Mouse (Mus musculus): ENCODE data around the gene Cyfip1. TPM values are rescaled to one million over a fixed set of nuclear protein-coding genes. Genes with fewer than 3 reads are reported as not detected.

The Cyfip1 gene
- polyA plus RNA-seq, 1 experiment = 28.5 TPM

DNA sequence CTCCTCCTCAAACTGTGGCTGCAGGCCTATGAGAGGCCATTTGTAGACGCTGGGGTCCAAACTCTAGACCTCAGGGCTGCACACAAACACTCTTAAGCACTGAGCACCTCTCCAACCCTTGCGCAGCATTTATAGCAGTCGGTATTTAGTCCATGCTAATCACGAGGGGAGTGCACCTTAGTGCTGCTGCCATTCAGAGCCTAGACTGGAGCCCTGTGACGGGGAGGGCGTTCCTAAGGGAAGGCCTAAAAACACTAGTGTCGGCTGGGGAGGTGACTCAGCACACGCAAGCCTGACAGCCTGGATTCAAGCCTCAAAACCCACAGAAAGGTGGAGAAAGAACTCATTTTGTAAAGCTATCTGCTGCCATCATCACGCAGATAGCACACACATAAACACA is 14.0 kb upstream of the Cyfip1 start:
- WGBS = 92% methylated on average over 9 of the region's 9 CpGs

GRCm38 (mm10) chr7:55836877-55837276 is 4.7 kb upstream of the Cyfip1 start:
- DNase-seq = no peak
- no peak for TF ChIP-seq CTCF (conservative IDR thresholded peaks at IDR 0.05; ENCODE audit: insufficient read depth, insufficient read length, low read depth, low read length)
- TF ChIP-seq POLR2A (IDR thresholded peaks at IDR 0.05; ENCODE audit: low read depth, low read length) = no peak
- 86% methylated on average over 4 of the region's 4 CpGs for WGBS
- Histone ChIP-seq H3K27me3 (replicated peaks; ENCODE audit: control insufficient read depth, insufficient read depth, low read length) (no peaks in the 10 kb centered on the region), H3K4me3 (ENCODE audit: insufficient read depth, low read depth, low read length) (no peak overlapping the region), H3K4me1 (ENCODE audit: control insufficient read depth, insufficient read depth, low read length) (0 out of 2 replicates have a peak, but pooled peaks cover 3% of the 10 kb centered on the region), H3K36me3 (ENCODE audit: control insufficient read depth, insufficient read depth, low read length) (no peaks in the 10 kb centered on the region), H3K27ac (ENCODE audit: insufficient read depth, low read depth, low read length) (no peak overlapping the region)

More for the DNA sequence above, 14.0 kb upstream of the Cyfip1 start:
- TF ChIP-seq CTCF (conservative IDR thresholded peaks at IDR 0.05; ENCODE audit: insufficient read depth, insufficient read length, low read depth, low read length) = no peak
- TF ChIP-seq POLR2A (IDR thresholded peaks at IDR 0.05; ENCODE audit: low read depth, low read length) = no peak
- Histone ChIP-seq H3K4me1 (ENCODE audit: control insufficient read depth, insufficient read depth, low read length) (no peaks in the 10 kb centered on the region), H3K4me3 (ENCODE audit: insufficient read depth, low read depth, low read length) (no peak overlapping the region), H3K27ac (ENCODE audit: insufficient read depth, low read depth, low read length) (no peak overlapping the region), H3K27me3 (replicated peaks; ENCODE audit: control insufficient read depth, insufficient read depth, low read length) (no peaks in the 10 kb centered on the region), H3K36me3 (ENCODE audit: control insufficient read depth, insufficient read depth, low read length) (peaks cover 5% of the 10 kb centered on the region)
- DNase-seq = no peak

- under 1% methylated on average over 47 of the region's 47 CpGs for WGBS
- Histone ChIP-seq H3K4me1 (ENCODE audit: control insufficient read depth, insufficient read depth, low read length) (0 out of 2 replicates have a peak, but pooled peaks cover 8% of the 10 kb centered on the region), H3K4me3 (ENCODE audit: insufficient read depth, low read depth, low read length) (peak overlapping the region; percentile 93), H3K36me3 (ENCODE audit: control insufficient read depth, insufficient read depth, low read length) (no peaks in the 10 kb centered on the region), H3K27ac (ENCODE audit: insufficient read depth, low read depth, low read length) (peak overlapping the region; percentile 94), H3K27me3 (replicated peaks; ENCODE audit: control insufficient read depth, insufficient read depth, low read length) (no peaks in the 10 kb centered on the region)
- peak; percentile 97 for DNase-seq
- no peak for TF ChIP-seq CTCF (conservative IDR thresholded peaks at IDR 0.05; ENCODE audit: insufficient read depth, insufficient read length, low read depth, low read length)
- no peak for TF ChIP-seq POLR2A (IDR thresholded peaks at IDR 0.05; ENCODE audit: low read depth, low read length)
These were observed 495 bp downstream of the Cyfip1 start for GRCm38 (mm10) chr7:55841977-55842503.

- H3K4me1 ChIP-seq (ENCODE audit: control insufficient read depth, insufficient read depth, low read length) = peaks cover 10% of the 10 kb centered on the region; the same call in 1 of the 2 replicates
- no peaks in the 10 kb centered on the region for H3K36me3 ChIP-seq (ENCODE audit: control insufficient read depth, insufficient read depth, low read length)
- peak; percentile 39 for DNase-seq
- H3K4me3 ChIP-seq (ENCODE audit: insufficient read depth, low read depth, low read length) = peak overlapping the region; percentile 93
- WGBS = under 1% methylated on average over 40 of the region's 40 CpGs
- TF ChIP-seq CTCF (conservative IDR thresholded peaks at IDR 0.05; ENCODE audit: insufficient read depth, insufficient read length, low read depth, low read length) (no peak), POLR2A (IDR thresholded peaks at IDR 0.05; ENCODE audit: low read depth, low read length) (no peak)
- H3K27me3 ChIP-seq (replicated peaks; ENCODE audit: control insufficient read depth, insufficient read depth, low read length) = no peaks in the 10 kb centered on the region
- peak overlapping the region; percentile 94 for H3K27ac ChIP-seq (ENCODE audit: insufficient read depth, low read depth, low read length)
These were observed 1.1 kb downstream of the Cyfip1 start for GRCm38 (mm10) chr7:55842504-55843152.

- TF ChIP-seq CTCF (conservative IDR thresholded peaks at IDR 0.05; ENCODE audit: insufficient read depth, insufficient read length, low read depth, low read length) = no peak
- TF ChIP-seq POLR2A (IDR thresholded peaks at IDR 0.05; ENCODE audit: low read depth, low read length) = no peak
- Histone ChIP-seq H3K4me3 (ENCODE audit: insufficient read depth, low read depth, low read length) (no peak overlapping the region), H3K4me1 (ENCODE audit: control insufficient read depth, insufficient read depth, low read length) (peaks cover 16% of the 10 kb centered on the region; the same call in 1 of the 2 replicates), H3K36me3 (ENCODE audit: control insufficient read depth, insufficient read depth, low read length) (no peaks in the 10 kb centered on the region), H3K27me3 (replicated peaks; ENCODE audit: control insufficient read depth, insufficient read depth, low read length) (no peaks in the 10 kb centered on the region), H3K27ac (ENCODE audit: insufficient read depth, low read depth, low read length) (no peak overlapping the region)
- 60% methylated on average over 9 of the region's 9 CpGs for WGBS
- no peak for DNase-seq
These were observed 5.2 kb downstream of the Cyfip1 start for GRCm38 (mm10) chr7:55846606-55847312.

GRCm38 (mm10) chr7:55849948-55850571 is 8.5 kb downstream of the Cyfip1 start:
- no peaks in the 10 kb centered on the region for H3K36me3 ChIP-seq (ENCODE audit: control insufficient read depth, insufficient read depth, low read length)
- no peak for DNase-seq
- no peaks in the 10 kb centered on the region for H3K27me3 ChIP-seq (replicated peaks; ENCODE audit: control insufficient read depth, insufficient read depth, low read length)
- H3K4me3 ChIP-seq (ENCODE audit: insufficient read depth, low read depth, low read length) = no peak overlapping the region
- no peak for TF ChIP-seq POLR2A (IDR thresholded peaks at IDR 0.05; ENCODE audit: low read depth, low read length)
- no peak for TF ChIP-seq CTCF (conservative IDR thresholded peaks at IDR 0.05; ENCODE audit: insufficient read depth, insufficient read length, low read depth, low read length)
- WGBS = 38% methylated on average over 14 of the region's 14 CpGs
- H3K27ac ChIP-seq (ENCODE audit: insufficient read depth, low read depth, low read length) = peak overlapping the region; percentile 41; the same call in 1 of the 2 replicates
- H3K4me1 ChIP-seq (ENCODE audit: control insufficient read depth, insufficient read depth, low read length) = peaks cover 11% of the 10 kb centered on the region; the same call in 1 of the 2 replicates
